8 mouse cellular contexts compared by ENCODE assay signal in genomic region chr13:59073635-59074256, GRCm38 (mm10).
DNase-seq lines count a peak whose midpoint lies in the region; ATAC-seq and TF ChIP-seq lines count a peak whose summit lies in the region.

No protein-coding gene starts in this region.

- 20% methylated on average over 26 of the region's 26 CpGs for WGBS in hindbrain, embryonic 11.5 days
- 28% methylated on average over 26 of the region's 26 CpGs for WGBS in lung, embryonic 15.5 days

- peak overlapping the region; percentile 45; the same call in 1 of the 2 replicates for H3K9ac ChIP-seq in hindbrain, embryonic 11.5 days (ENCODE audit: low read depth, low read length)
- no peak overlapping the region for H3K9ac ChIP-seq in lung, embryonic 15.5 days

- in situ Hi-C loops in Patski (cut with MboI; ENCODE audit: low pct_unique_long_range_greater_than_20kb): loop anchor here (5.0 to 25.0 kb wide), 2 partner anchors 266 to 436 kb away; partner anchors contain the start of gene Ntrk2

- ATAC-seq in Patski: peak; percentile 86
- ATAC-seq in hindbrain, embryonic 11.5 days (ENCODE audit: low FRiP score): peak; percentile 80
- peak; percentile 49; the same call in 1 of the 2 replicates for ATAC-seq in lung, embryonic 15.5 days (ENCODE audit: borderline replicate concordance, extremely low read depth, low FRiP score, low TSS enrichment)

- POLR2A ChIA-PET in Patski (lab: Charles Lee): no interaction called here

- CTCF ChIA-PET in Patski (lab: Charles Lee): interaction anchor here (0.6 to 3.1 kb wide), 9 partner anchors 9 to 438 kb away, joined by 3 to 19 read pairs (median 4); partner anchors contain the start of gene Ntrk2

- no peak overlapping the region for H3K27ac ChIP-seq in hindbrain, embryonic 11.5 days (ENCODE audit: low read depth, low read length)
- no peak overlapping the region for H3K27ac ChIP-seq in lung, embryonic 15.5 days

- DNase-seq in Patski (ENCODE audit: low read depth, low spot score): no peak
- peak; percentile 75 to 79 for DNase-seq in cerebellum, postnatal 14 days
- DNase-seq in frontal cortex, postnatal 25 days (ENCODE audit: low spot score in 2 of 2): peak; percentile 77 to 87
- DNase-seq in hindbrain, embryonic 11.5 days (ENCODE audit: low spot score): peak; percentile 89
- peak; percentile 94 for DNase-seq in layer of hippocampus, adult 9-11 months
- peak; percentile 81 for DNase-seq in ovary, postnatal 36 days (ENCODE audit: low spot score)
- peak; percentile 69 to 71 for DNase-seq in urinary bladder, adult 18-20 months (ENCODE audit: low spot score in 2 of 2)

- H3K4me1 ChIP-seq in hindbrain, embryonic 11.5 days (replicated peaks; ENCODE audit: control insufficient read depth, insufficient read depth, low read length): no peaks in the 10 kb centered on the region
- no peaks in the 10 kb centered on the region for H3K4me1 ChIP-seq in lung, embryonic 15.5 days

- no peak overlapping the region for H3K4me3 ChIP-seq in hindbrain, embryonic 11.5 days (ENCODE audit: low read depth, low read length)
- H3K4me3 ChIP-seq in lung, embryonic 15.5 days: no peak overlapping the region

- H3K36me3 ChIP-seq in hindbrain, embryonic 11.5 days (ENCODE audit: control insufficient read depth, insufficient read depth, low read length): no peaks in the 10 kb centered on the region
- H3K36me3 ChIP-seq in lung, embryonic 15.5 days: no peaks in the 10 kb centered on the region

- peaks cover 13% of the 10 kb centered on the region for H3K27me3 ChIP-seq in Patski
- H3K27me3 ChIP-seq in hindbrain, embryonic 11.5 days (ENCODE audit: control insufficient read depth, insufficient read depth, low read length): no peaks in the 10 kb centered on the region; the same call in 1 of the 2 replicates
- peaks cover 13% of the 10 kb centered on the region; the same call in 1 of the 2 replicates for H3K27me3 ChIP-seq in lung, embryonic 15.5 days

- H3K4me2 ChIP-seq in hindbrain, embryonic 11.5 days (replicated peaks; ENCODE audit: low read depth, low read length): peak overlapping the region; percentile 32
- peak overlapping the region; percentile 36; the same call in 1 of the 2 replicates for H3K4me2 ChIP-seq in lung, embryonic 15.5 days

- peak; percentile 95 for TF ChIP-seq CTCF in Patski (IDR thresholded peaks at IDR 0.05)

- no peaks in the 10 kb centered on the region for H3K9me3 ChIP-seq in hindbrain, embryonic 11.5 days (ENCODE audit: control insufficient read depth, low read length)
- H3K9me3 ChIP-seq in lung, embryonic 15.5 days: no peaks in the 10 kb centered on the region
